Mouse (Mus musculus) cerebellum, adult (tissue): ENCODE measurements at regions not wholly inside any gene's neighbourhood (a gene's known extent, or its start where the extent isn't known, plus 50 kb on each side); places are given as distances from the start of the nearest gene placed in this dataset.

ENCODE experiments used
- ATAC-seq: cut with Nextera tagmentation; 2 replicates; pipeline ENCODE4 v1.9.2; 2017; ENCODE audit warnings: mild to moderate bottlenecking, moderate library complexity, mixed read lengths; ENCODE audit not compliant: insufficient number of reproducible peaks, low FRiP score, low TSS enrichment

DNA sequence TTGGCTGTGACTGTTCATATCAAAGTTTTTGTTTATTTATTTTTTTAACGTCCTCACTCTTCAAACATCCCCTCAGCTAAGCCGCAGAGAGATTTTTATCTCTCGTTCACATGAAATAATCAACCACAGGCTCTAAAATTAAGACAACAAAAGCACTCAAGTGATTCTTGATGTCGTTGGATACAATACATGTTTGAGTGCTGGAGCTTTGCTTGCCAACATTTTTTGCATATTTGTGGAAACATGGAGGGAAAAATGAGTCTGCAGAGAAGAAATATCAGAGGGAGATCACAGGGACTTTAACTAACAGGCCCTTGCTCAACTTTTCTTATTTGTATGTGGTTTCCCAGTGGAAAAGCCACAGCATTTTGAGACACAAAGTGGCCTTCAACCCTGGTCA is 338.0 kb upstream of the Mgmt start:
- ATAC-seq, result no peak

DNA sequence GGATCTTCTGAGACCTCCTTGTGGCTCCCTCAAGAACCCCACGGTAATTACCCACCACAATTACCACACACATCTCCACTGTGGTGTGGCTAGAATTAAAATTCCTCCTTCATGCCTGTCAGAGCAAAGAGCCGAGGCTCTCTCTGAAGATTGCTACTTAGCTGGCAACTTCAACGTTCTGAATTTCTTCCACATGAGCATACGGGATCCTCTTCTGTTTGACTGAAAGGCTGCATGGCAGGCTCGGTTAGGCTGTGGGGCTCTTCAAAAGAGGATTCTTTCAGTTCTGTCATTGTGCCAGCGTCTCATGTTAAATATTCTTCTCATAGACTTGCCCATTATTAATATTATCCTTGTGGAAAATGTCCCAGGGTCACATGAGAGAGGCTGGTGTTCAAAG is 334.9 kb upstream of the Mgmt start:
- no peak for ATAC-seq

DNA sequence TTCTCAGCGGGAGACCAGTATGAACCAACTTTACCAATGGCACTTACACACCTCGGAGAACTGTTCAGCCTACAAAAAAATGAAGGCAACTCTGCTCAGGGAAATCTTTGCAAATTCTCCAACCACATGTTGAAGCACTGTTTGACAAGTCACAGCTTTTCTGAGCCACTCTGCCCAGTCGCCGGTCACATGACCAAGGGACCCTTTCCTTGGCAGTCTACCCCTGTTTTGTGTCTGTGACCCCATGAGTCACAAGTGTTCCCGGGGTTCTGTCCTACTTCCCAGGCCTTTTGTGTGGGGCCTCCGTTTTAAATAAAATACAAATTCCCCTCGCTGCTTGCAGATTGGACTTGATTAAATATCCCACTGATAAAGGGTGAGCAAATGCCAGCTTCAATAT is 323.5 kb upstream of the Mgmt start:
- ATAC-seq, result no peak

- no peak for ATAC-seq
These were observed 312.5 kb upstream of the Mgmt start for GRCm38 (mm10) chr7:136581896-136582295.

GRCm38 (mm10) chr7:136584361-136584760 is 310.1 kb upstream of the Mgmt start:
- no peak for ATAC-seq

DNA sequence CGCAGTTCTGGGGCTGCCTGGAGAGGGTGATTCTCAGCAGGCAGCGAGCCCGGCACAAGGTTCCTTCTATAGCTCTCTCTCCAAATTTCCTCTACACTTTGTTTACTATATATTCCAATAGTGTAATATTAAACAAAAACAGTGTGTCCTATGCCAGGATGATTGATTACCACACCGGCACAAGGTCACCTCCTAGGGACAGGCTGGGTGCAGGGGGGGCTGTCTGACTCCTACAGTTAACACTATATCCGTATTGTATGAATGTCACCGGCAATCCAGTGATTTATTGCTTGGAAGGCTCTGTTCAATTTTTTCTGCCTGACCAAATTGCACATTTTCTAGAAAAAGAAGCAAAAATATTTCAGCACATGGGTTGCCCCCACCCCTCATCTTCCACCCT is 305.9 kb upstream of the Mgmt start:
- no peak for ATAC-seq

- no peak for ATAC-seq
These were observed 303.5 kb upstream of the Mgmt start for GRCm38 (mm10) chr7:136590947-136591346.

DNA sequence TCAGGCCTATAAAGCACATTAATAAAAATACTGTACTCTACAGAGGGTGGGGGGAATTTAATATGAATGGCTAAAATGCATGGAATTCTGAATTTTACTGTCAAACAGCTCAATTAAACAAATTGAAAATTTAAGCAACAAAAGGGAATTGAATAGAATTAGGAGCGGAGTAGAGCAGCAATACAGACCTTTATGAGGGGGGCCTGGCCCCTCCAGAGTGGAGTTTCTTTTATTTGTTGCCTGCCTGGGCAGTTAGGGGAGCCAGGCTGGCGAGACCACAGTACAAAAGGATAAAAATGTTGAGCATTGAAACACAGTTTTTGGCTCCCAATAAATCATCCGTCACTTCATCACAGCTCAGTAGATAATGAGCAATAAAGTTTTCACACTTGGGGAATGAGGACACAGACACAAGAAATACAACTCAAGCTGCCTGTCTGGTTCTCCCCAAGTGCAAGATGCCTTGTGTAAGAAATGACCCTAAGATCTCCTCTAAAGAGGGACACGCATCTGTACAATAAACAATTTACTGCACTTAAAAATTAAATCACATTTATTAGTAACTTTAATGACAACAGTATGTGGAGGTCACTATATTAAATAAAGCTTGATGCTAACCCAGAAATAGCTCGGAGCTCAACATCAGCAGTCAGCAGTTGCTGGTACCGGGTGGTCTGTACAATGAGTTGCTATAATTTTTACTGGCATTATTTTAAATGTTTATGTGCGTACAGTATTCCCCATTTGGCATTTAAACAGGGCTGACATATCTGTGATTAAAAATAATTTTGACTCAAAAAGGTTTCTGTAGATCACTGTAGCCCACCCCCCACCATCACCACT is 286.9 kb upstream of the Mgmt start:
- ATAC-seq, result no peak

DNA sequence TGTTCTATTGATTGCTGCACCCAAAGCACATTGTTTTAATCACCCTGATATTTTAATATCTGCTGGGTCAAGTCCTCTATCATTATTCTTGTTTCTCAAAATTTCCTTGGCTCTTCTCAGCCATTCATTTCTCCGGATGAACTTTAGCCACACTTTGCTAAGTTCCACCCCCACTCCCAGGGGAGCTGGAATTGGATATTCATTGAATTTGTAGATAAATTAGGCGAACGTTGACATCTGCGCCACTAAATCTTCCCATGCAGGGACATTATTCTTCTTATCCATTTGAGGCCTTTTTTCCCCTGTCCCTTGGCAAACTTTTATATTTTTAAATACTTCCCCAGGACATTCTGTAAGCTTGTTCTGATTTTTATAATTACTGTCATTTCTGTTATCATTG is 280.9 kb upstream of the Mgmt start:
- ATAC-seq, result no peak

GRCm38 (mm10) chr7:136624496-136624895 is 269.9 kb upstream of the Mgmt start:
- ATAC-seq, result no peak

GRCm38 (mm10) chr7:136631089-136631488 is 263.3 kb upstream of the Mgmt start:
- peak; percentile 57 for ATAC-seq

DNA sequence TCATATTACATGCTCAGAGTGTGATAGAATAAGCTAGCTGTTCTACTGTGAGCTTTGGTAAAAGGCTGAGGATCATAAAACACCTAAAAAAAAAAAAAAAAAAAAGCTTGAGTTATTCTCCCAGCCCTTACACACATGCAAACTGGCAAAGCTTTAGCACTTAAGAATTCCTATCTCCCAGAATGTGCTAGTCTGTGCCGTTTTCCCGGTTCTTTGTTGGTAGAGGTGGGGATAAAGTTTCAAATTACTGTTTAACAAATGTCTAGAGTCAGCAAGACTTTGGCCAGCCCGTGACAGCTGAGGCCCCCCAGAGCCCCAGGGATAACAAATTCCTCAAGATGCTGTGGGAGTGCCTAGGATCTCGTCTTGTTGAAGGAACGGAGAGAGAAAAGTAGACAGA is 254.3 kb upstream of the Mgmt start:
- ATAC-seq, result no peak

- no peak for ATAC-seq
These were observed 253.6 kb upstream of the Mgmt start for GRCm38 (mm10) chr7:136640771-136641170.

- no peak for ATAC-seq
These were observed 244.6 kb upstream of the Mgmt start for GRCm38 (mm10) chr7:136649796-136650195.

DNA sequence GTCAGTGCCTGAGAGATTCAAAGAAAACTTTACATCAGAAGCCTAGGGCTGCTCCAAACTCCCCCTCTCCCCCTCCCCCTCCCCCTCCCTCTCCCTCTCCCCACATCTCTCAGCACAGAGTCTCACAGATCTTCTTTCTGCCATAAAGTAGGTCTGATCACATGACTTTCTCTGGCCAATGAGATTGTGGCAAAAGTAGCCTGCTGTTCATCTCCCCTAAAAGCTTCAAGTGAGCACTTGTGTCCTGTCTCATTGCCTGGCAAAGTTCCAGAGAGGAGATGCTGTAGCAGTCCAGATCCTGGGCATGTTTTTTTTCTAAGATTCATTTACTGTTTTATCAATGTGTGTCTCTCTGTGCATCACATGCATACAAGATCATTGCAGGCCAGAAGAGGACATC is 234.5 kb upstream of the Mgmt start:
- no peak for ATAC-seq

GRCm38 (mm10) chr7:136660401-136660800 is 234.0 kb upstream of the Mgmt start:
- ATAC-seq, result no peak

GRCm38 (mm10) chr7:136664424-136665082 is 229.9 kb upstream of the Mgmt start:
- no peak for ATAC-seq

- no peak for ATAC-seq
These were observed 228.5 kb upstream of the Mgmt start for GRCm38 (mm10) chr7:136665901-136666300.

- ATAC-seq, result no peak
These were observed 227.7 kb upstream of the Mgmt start for GRCm38 (mm10) chr7:136666707-136667106.

DNA sequence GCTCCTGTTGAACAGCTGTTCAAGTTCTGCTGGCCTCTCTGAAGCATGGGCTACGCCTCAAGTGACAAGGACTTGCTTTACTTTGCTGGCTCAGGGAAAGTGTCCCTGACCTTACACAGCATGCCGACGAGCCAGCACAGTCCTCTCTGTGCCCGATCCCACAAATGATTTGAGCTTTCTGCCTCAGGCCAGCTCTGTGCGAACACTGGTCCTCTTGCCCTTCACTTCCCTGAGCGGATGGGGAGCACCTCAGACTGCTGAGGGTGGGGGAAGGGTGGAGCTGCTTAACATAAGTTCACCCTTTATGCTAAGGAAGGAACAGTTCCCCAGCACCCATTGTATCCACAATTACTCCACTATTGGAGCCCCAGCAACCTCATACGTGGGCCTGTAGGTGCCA is 223.7 kb upstream of the Mgmt start:
- ATAC-seq, result no peak

- no peak for ATAC-seq
These were observed 220.3 kb upstream of the Mgmt start for GRCm38 (mm10) chr7:136674159-136674558.

DNA sequence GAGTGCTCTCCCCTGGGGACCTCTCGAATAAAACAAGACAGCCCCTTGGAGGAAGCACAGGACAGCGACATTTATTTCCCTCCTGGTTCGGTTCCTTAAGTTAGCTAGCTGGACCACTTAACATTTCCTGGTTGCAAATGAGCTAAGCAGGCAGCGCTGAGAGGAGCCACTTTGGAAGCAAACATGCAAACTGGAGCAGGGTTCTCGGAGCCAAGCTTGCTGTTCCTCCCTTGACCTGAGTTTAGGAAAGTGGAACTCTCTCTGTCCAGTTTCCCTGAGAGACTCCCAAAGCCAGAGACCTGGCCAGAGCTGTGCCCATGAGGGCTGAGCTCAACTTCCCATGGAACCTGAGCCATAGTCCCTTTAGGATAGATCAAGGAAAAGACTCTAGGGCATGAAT is 219.4 kb upstream of the Mgmt start:
- ATAC-seq, result no peak
